Mouse (Mus musculus) neural tube, embryonic 12.5 days (tissue): ENCODE measurements around the gene Nutf2. TPM values are rescaled to one million over a fixed set of nuclear protein-coding genes. Genes with fewer than 3 reads are reported as not detected.
"Not testable (repeated sequence)": the region's sequence is repeated elsewhere in the genome, so short reads cannot be mapped to it uniquely, and the experiment has no call there.

Experiments used
- ATAC-seq: fragments of 200-750 bp; cut with Nextera tagmentation; 2 replicates; pipeline ENCODE4 v1.8.0; 2017; ENCODE audit warnings: low read depth, mild to moderate bottlenecking, moderate TSS enrichment, moderate library complexity; ENCODE audit not compliant: low FRiP score
- H3K27ac ChIP-seq: fragments of 300-500 bp; sonication (generic); 2 replicates; pipeline ENCODE4 v1.5.1; 2016
- H3K27me3 ChIP-seq: fragments of 300-500 bp; sonication (generic); replicated peaks from 2 replicates; pipeline ENCODE4 v1.6.1; 2016; ENCODE audit warnings: mild to moderate bottlenecking
- H3K36me3 ChIP-seq: fragments of 300-500 bp; sonication (generic); 2 replicates; pipeline ENCODE4 v1.6.1; 2016; ENCODE audit warnings: mild to moderate bottlenecking
- H3K4me1 ChIP-seq: fragments of 300-500 bp; sonication (generic); 2 replicates; pipeline ENCODE4 v1.6.1; 2016
- H3K4me2 ChIP-seq: fragments of 300-500 bp; sonication (generic); replicated peaks from 2 replicates; pipeline ENCODE4 v1.6.1; 2016; ENCODE audit warnings: mild to moderate bottlenecking
- H3K4me3 ChIP-seq: fragments of 300-500 bp; sonication (generic); 2 replicates; pipeline ENCODE4 v1.5.1; 2016
- H3K9ac ChIP-seq: fragments of 300-500 bp; sonication (generic); 2 replicates; pipeline ENCODE4 v1.6.1; 2016; ENCODE audit warnings: mild to moderate bottlenecking
- H3K9me3 ChIP-seq: fragments of 300-500 bp; sonication (generic); 2 replicates; pipeline ENCODE4 v1.6.1; 2016; ENCODE audit warnings: mild to moderate bottlenecking
- WGBS: fragments of 180-500 bp; shearing (Covaris S2); methylation state at CpG from one replicate; pipeline ENCODE4 v1.1.7; 2016; 5-methylcytosine and 5-hydroxymethylcytosine counted together
- polyA plus RNA-seq: library from polyadenylated mRNA; unstranded; fragments of >200 nt; fragmentation: Nextera tagmentation; extraction: Ambion mirVana; gene quantifications from 2 replicates; pipeline ENCODE4 v1.2.1, GENCODE M21; 2016

Gene Nutf2
- polyA plus RNA-seq, result 238 and 249 TPM in 2 replicates

GRCm38 (mm10) chr8:105860143-105860981 lies at the start of gene Nutf2:
TSS of gene Nutf2 (plus strand) at chr8:105860580.
- peaks cover 7% of the 10 kb centered on the region for H3K36me3 ChIP-seq
- no peaks in the 10 kb centered on the region for H3K9me3 ChIP-seq
- WGBS, result under 1% methylated on average over 58 of the region's 59 CpGs
- peaks cover 64% of the 10 kb centered on the region for H3K4me1 ChIP-seq
- no peaks in the 10 kb centered on the region for H3K27me3 ChIP-seq
- peak within 1 kb of the TSS; percentile 87 for H3K4me2 ChIP-seq
- H3K27ac ChIP-seq, result peak within 1 kb of the TSS; percentile 72
- peak within 1 kb of the TSS; percentile 97 for H3K4me3 ChIP-seq
- ATAC-seq, result peak; percentile 97
- H3K9ac ChIP-seq, result peak within 1 kb of the TSS; percentile 98

GRCm38 (mm10) chr8:105811061-105811460 lies 49.3 kb upstream of the Nutf2 start:
- Histone ChIP-seq H3K27me3 (no peaks in the 10 kb centered on the region), H3K4me3 (no peak overlapping the region), H3K4me1 (no peaks in the 10 kb centered on the region; the same call in 1 of the 2 replicates), H3K9me3 (no peaks in the 10 kb centered on the region), H3K27ac (no peak overlapping the region), H3K9ac (no peak overlapping the region), H3K36me3 (peaks cover 20% of the 10 kb centered on the region), H3K4me2 (no peak overlapping the region)
- no peak for ATAC-seq
- 91% methylated on average over 10 of the region's 10 CpGs for WGBS

GRCm38 (mm10) chr8:105811543-105811942 lies 48.8 kb upstream of the Nutf2 start:
- Histone ChIP-seq H3K4me3 (no peak overlapping the region), H3K9me3 (no peaks in the 10 kb centered on the region), H3K27me3 (no peaks in the 10 kb centered on the region), H3K36me3 (peaks cover 20% of the 10 kb centered on the region), H3K9ac (no peak overlapping the region), H3K4me2 (no peak overlapping the region), H3K27ac (no peak overlapping the region), H3K4me1 (no peaks in the 10 kb centered on the region; the same call in 1 of the 2 replicates)
- 90% methylated on average over 3 of the region's 3 CpGs for WGBS
- no peak for ATAC-seq

GRCm38 (mm10) chr8:105812511-105812910 lies 47.9 kb upstream of the Nutf2 start:
- Histone ChIP-seq H3K4me2 (no peak overlapping the region), H3K4me3 (no peak overlapping the region), H3K9me3 (no peaks in the 10 kb centered on the region), H3K27ac (no peak overlapping the region), H3K9ac (no peak overlapping the region), H3K4me1 (no peaks in the 10 kb centered on the region; the same call in 1 of the 2 replicates), H3K27me3 (no peaks in the 10 kb centered on the region), H3K36me3 (peaks cover 20% of the 10 kb centered on the region)
- WGBS, result 89% methylated on average over 5 of the region's 5 CpGs
- ATAC-seq, result no peak

- WGBS, result 98% methylated on average over 6 of the region's 6 CpGs
- H3K4me3 ChIP-seq, result no peak overlapping the region
- H3K9ac ChIP-seq, result no peak overlapping the region
- no peak overlapping the region for H3K4me2 ChIP-seq
- H3K36me3 ChIP-seq, result peaks cover 20% of the 10 kb centered on the region
- no peak for ATAC-seq
- no peaks in the 10 kb centered on the region for H3K9me3 ChIP-seq
- no peak overlapping the region for H3K27ac ChIP-seq
- H3K4me1 ChIP-seq, result no peaks in the 10 kb centered on the region; the same call in 1 of the 2 replicates
- no peaks in the 10 kb centered on the region for H3K27me3 ChIP-seq
Measured at GRCm38 (mm10) chr8:105813241-105813640, 47.1 kb upstream of the Nutf2 start.

GRCm38 (mm10) chr8:105819659-105820058 lies 40.7 kb upstream of the Nutf2 start:
- no peak overlapping the region for H3K9ac ChIP-seq
- H3K9me3 ChIP-seq, result no peaks in the 10 kb centered on the region
- 96% methylated on average over 3 of the region's 3 CpGs for WGBS
- H3K27ac ChIP-seq, result no peak overlapping the region
- no peak overlapping the region for H3K4me2 ChIP-seq
- no peaks in the 10 kb centered on the region for H3K27me3 ChIP-seq
- no peak overlapping the region for H3K4me3 ChIP-seq
- no peak for ATAC-seq
- peaks cover 48% of the 10 kb centered on the region for H3K36me3 ChIP-seq
- no peaks in the 10 kb centered on the region for H3K4me1 ChIP-seq

- H3K4me2 ChIP-seq, result no peak overlapping the region
- no peak overlapping the region for H3K4me3 ChIP-seq
- ATAC-seq, result no peak
- no peaks in the 10 kb centered on the region for H3K27me3 ChIP-seq
- peaks cover 52% of the 10 kb centered on the region for H3K36me3 ChIP-seq
- no peaks in the 10 kb centered on the region for H3K9me3 ChIP-seq
- no peak overlapping the region for H3K9ac ChIP-seq
- H3K27ac ChIP-seq, result no peak overlapping the region
- 96% methylated on average over 1 of the region's 1 CpGs for WGBS
- H3K4me1 ChIP-seq, result peaks cover 10% of the 10 kb centered on the region
Measured at GRCm38 (mm10) chr8:105820925-105821324, 39.5 kb upstream of the Nutf2 start.

GRCm38 (mm10) chr8:105825506-105825905 lies 34.9 kb upstream of the Nutf2 start:
- 61% methylated on average over 4 of the region's 4 CpGs for WGBS
- peaks cover 36% of the 10 kb centered on the region for H3K36me3 ChIP-seq
- peak overlapping the region; percentile 96 for H3K4me2 ChIP-seq
- peak overlapping the region; percentile 79; the same call in 1 of the 2 replicates for H3K4me3 ChIP-seq
- H3K27ac ChIP-seq, result no peak overlapping the region
- no peak for ATAC-seq
- no peaks in the 10 kb centered on the region for H3K9me3 ChIP-seq
- H3K4me1 ChIP-seq, result peaks cover 16% of the 10 kb centered on the region
- H3K9ac ChIP-seq, result peak overlapping the region; percentile 78
- no peaks in the 10 kb centered on the region for H3K27me3 ChIP-seq

- H3K4me2 ChIP-seq, result peak overlapping the region; percentile 96
- peak overlapping the region; percentile 78 for H3K9ac ChIP-seq
- H3K27me3 ChIP-seq, result no peaks in the 10 kb centered on the region
- peak overlapping the region; percentile 79 for H3K4me3 ChIP-seq
- WGBS, result 9% methylated on average over 4 of the region's 4 CpGs
- no peaks in the 10 kb centered on the region for H3K9me3 ChIP-seq
- no peak overlapping the region for H3K27ac ChIP-seq
- H3K36me3 ChIP-seq, result peaks cover 27% of the 10 kb centered on the region
- no peak for ATAC-seq
- H3K4me1 ChIP-seq, result peaks cover 16% of the 10 kb centered on the region
Measured at GRCm38 (mm10) chr8:105826379-105826778, 34.0 kb upstream of the Nutf2 start.

GRCm38 (mm10) chr8:105826861-105827848 lies 33.2 kb upstream of the Nutf2 start, which contains the start of the genes Ranbp10 and Tsnaxip1:
TSS of gene Ranbp10 (minus strand) at chr8:105827350.
TSS of gene Tsnaxip1 (plus strand) at chr8:105827731.
- 0 out of 2 replicates have a peak within 1 kb of the TSS, but pooled peaks have one; percentile 21 for H3K27ac ChIP-seq
- H3K27me3 ChIP-seq, result no peaks in the 10 kb centered on the region
- WGBS, result under 1% methylated on average over 52 of the region's 52 CpGs

GRCm38 (mm10) chr8:105833740-105834139 lies 26.6 kb upstream of the Nutf2 start:
- H3K27ac ChIP-seq, H3K4me2 ChIP-seq, H3K4me3 ChIP-seq, H3K9ac ChIP-seq, H3K36me3 ChIP-seq, H3K4me1 ChIP-seq, ATAC-seq, H3K27me3 ChIP-seq, H3K9me3 ChIP-seq: not testable (repeated sequence)
- 80% methylated on average over 2 of the region's 2 CpGs for WGBS

More at GRCm38 (mm10) chr8:105826861-105827848, 33.2 kb upstream of the Nutf2 start, which contains the start of the genes Ranbp10 and Tsnaxip1:
- ATAC-seq, result peak; percentile 99
- H3K36me3 ChIP-seq, result peaks cover 21% of the 10 kb centered on the region
- H3K9me3 ChIP-seq, result no peaks in the 10 kb centered on the region
- H3K4me2 ChIP-seq, result peak within 1 kb of the TSS; percentile 96
- peaks cover 16% of the 10 kb centered on the region for H3K4me1 ChIP-seq
- H3K4me3 ChIP-seq, result peak within 1 kb of the TSS; percentile 79
- peak within 1 kb of the TSS; percentile 78 for H3K9ac ChIP-seq
